29 mouse cellular contexts compared by ENCODE assay signal in genomic region chr2:126351811-126352210, GRCm38 (mm10).
A peak's percentile ranks its signal among the peaks of the same experiment; 100 is the strongest.
DNase-seq lines count a peak whose midpoint lies in the region; ATAC-seq and TF ChIP-seq lines count a peak whose summit lies in the region.
"Had no signal": no experiment of that assay in that cellular context is flagged by ENCODE, and none has a peak within 500 bp of the region (broad histone marks: within the 10 kb centered on the region; RNA-seq: fewer than 3 reads in every experiment).

No protein-coding gene starts in this region.

- ATAC-seq in Patski, result peak; percentile 39
- ATAC-seq in inflammation-experienced regulatory T-cells, adult 6 months, result no peak
- ATAC-seq: forebrain, embryonic 13.5 days; forebrain, embryonic 16.5 days; intestine, embryonic 15.5 days had no signal

- H3K79me3 ChIP-seq in C2C12 (ENCODE audit: low read depth), result no peaks in the 10 kb centered on the region

- CTCF ChIA-PET in Patski (lab: Charles Lee), result interaction anchor here (1.2 to 1.5 kb wide), 2 partner anchors 11 to 16 kb away, joined by 3 to 4 read pairs; no protein-coding TSS in a partner anchor

- in situ Hi-C loops in Patski (cut with MboI; ENCODE audit: low pct_unique_long_range_greater_than_20kb), result no loop called here

- H3K36me3 ChIP-seq in C2C12 (ENCODE audit: control insufficient read depth, insufficient read depth), result no peaks in the 10 kb centered on the region
- H3K36me3 ChIP-seq: embryonic facial prominence, embryonic 12.5 days; embryonic facial prominence, embryonic 15.5 days; forebrain, embryonic 10.5 days; G1E; heart, embryonic 10.5 days; heart, embryonic 13.5 days; hindbrain, embryonic 12.5 days; hindbrain, embryonic 15.5 days; intestine, embryonic 15.5 days had no signal

- no peaks in the 10 kb centered on the region for H3K27me3 ChIP-seq in C2C12 (ENCODE audit: control insufficient read depth, insufficient read depth, insufficient read length)
- no peaks in the 10 kb centered on the region for H3K27me3 ChIP-seq in Patski
- H3K27me3 ChIP-seq: CH12.LX; embryonic facial prominence, embryonic 12.5 days; embryonic facial prominence, embryonic 15.5 days; forebrain, embryonic 13.5 days; heart, embryonic 13.5 days; hindbrain, embryonic 12.5 days; hindbrain, embryonic 15.5 days; intestine, embryonic 15.5 days had no signal

- no peaks in the 10 kb centered on the region for H3K79me2 ChIP-seq in C2C12 (ENCODE audit: control insufficient read depth, insufficient read depth)

- DNase-seq in 3134 (ENCODE audit: extremely low read depth, insufficient read length, low spot score) (peak; percentile 24), Patski (ENCODE audit: low read depth, low spot score) (no peak)
- DNase-seq in natural killer cell, adult 2 months (ENCODE audit: low spot score in 2 of 2), result no peak
- no peak for DNase-seq in layer of hippocampus, adult 9-10 months (ENCODE audit: low spot score)
- DNase-seq: adrenal gland, postnatal 10 days; adrenal gland, postnatal 36 days; cerebellum, adult 18-20 months; cerebellum, adult 9-10 months; cerebellum, postnatal 14 days; gastrocnemius, postnatal 25 days; heart, adult 2 months; heart, postnatal 14 days; kidney, adult 11 months; kidney, adult 8-10 months had no signal

- TF ChIP-seq CTCF in C2C12 (IDR thresholded peaks at IDR 0.05; ENCODE audit: control insufficient read depth, insufficient read depth, insufficient read length), result no peak
- no peak for TF ChIP-seq CTCF in Patski (IDR thresholded peaks at IDR 0.05)

- POLR2A ChIA-PET in Patski (lab: Charles Lee), result interaction anchor here (0.7 to 1.5 kb wide), 2 partner anchors 9 to 74 kb away, joined by 3 read pairs; no protein-coding TSS in a partner anchor

- H3K4me3 ChIP-seq in C2C12 (ENCODE audit: insufficient read depth, poor library complexity, severe bottlenecking), result no peak overlapping the region
- H3K4me3 ChIP-seq: embryonic facial prominence, embryonic 12.5 days; embryonic facial prominence, embryonic 15.5 days; erythroblast, embryonic 14.5 days; forebrain, embryonic 10.5 days; forebrain, embryonic 13.5 days; heart, adult 2 months; heart, embryonic 10.5 days; heart, embryonic 13.5 days; hindbrain, embryonic 12.5 days; hindbrain, embryonic 15.5 days; intestine, embryonic 15.5 days had no signal

- no peak overlapping the region for H3ac ChIP-seq in C2C12 (ENCODE audit: control insufficient read depth, insufficient read length, low read depth)

TF ChIP-seq in C2C12, 6 proteins besides CTCF, POLR2A, EP300 and RAD21:
- no peak for TF ChIP-seq CEBPB (IDR thresholded peaks at IDR 0.05; ENCODE audit: low read depth)
- no peak for TF ChIP-seq USF1 (IDR thresholded peaks at IDR 0.05; ENCODE audit: low read depth)
- TF ChIP-seq MYOD1 (IDR thresholded peaks at IDR 0.05; ENCODE audit: control insufficient read depth, insufficient read length, low read depth), result peak; percentile 7
- no peak for TF ChIP-seq MYOG (IDR thresholded peaks at IDR 0.05; ENCODE audit: control insufficient read depth, extremely low read depth, insufficient read length)
- no peak for TF ChIP-seq MAX (IDR thresholded peaks at IDR 0.05)
- TF ChIP-seq FOSL1 (IDR thresholded peaks at IDR 0.05; ENCODE audit: insufficient read depth, low read length, poor library complexity, severe bottlenecking), result peak; percentile 72
